Mouse (Mus musculus): ENCODE results near the gene Hoxa9.

Gene Hoxa9

DNA sequence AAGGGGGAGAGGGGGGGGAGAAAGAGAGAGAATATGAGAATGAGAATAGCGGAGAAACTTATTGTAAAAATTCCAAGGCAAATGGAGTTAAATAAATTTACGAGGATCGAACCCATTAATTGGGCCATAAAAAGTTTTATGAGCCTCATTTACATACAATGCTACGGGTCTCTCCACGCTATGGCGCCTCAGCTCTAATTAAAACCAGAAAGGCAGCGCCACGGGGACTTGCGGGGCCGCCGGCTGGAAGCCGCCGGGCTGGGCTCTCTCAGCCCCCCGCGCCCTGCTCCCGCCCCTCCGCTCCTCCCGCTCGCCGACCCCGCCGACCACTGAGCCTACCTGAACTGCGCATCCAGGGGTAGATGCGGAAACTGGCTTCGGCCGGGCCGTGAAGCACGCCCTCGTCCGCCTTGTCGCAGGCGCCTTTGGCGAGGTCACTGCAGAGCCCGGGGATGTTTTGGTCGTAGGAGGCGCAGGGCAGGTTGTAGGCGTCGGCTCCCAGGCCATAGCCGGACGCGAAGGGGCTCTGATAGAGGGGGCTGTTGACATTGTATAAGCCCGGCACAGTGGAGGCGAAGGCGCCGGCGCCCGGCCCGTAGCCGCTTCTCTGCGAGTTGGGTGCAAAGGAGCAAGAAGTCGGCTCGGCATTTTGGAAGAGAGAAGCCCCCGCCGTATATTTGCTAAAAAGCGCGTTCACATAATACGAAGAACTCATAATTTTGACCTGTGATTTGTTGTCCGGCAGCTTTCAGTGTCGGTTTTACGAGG is 14.0 kb downstream of the Hoxa9 start:
- DNase-seq (ENCODE audit: low spot score), result peak; percentile 48

DNA sequence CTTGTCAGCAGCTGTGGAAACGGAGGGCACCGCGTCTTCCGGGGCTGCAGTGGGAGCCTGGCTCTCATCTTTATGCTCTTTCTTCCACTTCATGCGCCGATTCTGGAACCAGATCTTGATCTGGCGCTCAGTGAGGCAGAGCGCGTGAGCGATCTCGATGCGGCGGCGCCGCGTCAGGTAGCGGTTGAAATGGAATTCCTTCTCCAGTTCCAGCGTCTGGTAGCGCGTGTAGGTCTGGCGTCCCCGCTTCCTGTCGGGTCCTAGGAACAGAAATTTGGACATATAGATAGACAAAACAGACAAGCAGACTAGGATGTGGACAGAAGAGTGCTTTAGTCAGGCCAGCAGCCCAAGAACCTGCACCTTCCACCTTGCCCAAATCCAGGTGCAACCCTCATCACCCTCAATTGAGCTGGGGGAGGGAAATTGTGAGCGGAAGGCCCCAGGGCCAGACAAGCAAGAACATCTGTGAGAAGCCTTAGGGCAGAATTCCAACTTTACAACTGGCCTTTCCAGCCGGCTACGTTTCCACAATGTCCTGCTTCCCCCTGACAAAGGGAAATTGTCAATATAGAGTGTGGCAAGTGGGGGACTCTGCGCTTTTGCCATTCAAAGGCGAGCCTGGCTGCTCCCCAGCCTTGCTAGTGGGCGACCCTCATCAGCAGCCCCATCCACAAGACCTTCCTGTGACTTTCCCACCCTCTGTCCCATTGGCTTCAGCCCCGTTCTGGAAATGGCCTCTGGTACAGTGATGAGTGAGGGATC is 14.9 kb downstream of the Hoxa9 start:
- DNase-seq (ENCODE audit: low spot score), result peak; percentile 28

DNA sequence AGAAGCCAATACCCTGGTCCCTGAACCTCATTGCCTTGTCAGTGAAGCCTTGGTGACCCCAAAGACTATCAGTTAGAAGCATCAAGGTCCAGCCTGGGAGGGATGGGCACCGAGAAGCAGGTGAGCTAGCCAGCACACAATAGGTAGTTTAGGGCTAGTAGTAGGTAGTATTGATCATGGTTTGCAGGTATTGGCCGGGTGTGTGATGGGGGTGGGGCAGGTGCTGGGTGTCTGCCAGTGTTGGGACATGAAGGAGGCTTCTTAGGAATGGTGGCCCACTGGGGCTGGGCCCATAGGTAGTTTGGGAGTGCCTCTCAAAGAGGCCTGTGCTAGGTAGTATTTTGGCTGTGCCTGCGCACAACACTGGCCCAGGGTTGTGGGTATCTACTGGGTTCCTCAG is 15.8 kb downstream of the Hoxa9 start:
- no peak for DNase-seq (ENCODE audit: low spot score)

DNA sequence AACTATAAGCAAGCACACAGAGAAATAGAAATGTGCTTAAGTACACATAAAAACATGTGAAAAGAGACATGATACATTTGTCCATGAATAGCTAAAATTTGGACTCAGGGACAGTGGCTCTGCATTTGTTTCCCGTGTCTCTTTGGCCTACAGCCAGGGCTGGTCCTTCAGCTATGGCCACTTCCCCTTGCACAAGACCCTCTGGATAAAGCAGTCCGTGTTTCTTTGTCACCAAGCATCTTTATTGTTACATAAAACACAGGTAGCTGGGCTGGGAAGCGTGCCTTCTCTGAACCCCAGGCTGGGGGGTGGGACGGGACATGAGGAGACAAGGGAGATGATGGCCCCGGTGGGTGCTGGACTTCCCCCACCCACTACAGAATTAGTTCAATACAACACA is 16.6 kb downstream of the Hoxa9 start:
- peak; percentile 8 for DNase-seq (ENCODE audit: low spot score)

DNA sequence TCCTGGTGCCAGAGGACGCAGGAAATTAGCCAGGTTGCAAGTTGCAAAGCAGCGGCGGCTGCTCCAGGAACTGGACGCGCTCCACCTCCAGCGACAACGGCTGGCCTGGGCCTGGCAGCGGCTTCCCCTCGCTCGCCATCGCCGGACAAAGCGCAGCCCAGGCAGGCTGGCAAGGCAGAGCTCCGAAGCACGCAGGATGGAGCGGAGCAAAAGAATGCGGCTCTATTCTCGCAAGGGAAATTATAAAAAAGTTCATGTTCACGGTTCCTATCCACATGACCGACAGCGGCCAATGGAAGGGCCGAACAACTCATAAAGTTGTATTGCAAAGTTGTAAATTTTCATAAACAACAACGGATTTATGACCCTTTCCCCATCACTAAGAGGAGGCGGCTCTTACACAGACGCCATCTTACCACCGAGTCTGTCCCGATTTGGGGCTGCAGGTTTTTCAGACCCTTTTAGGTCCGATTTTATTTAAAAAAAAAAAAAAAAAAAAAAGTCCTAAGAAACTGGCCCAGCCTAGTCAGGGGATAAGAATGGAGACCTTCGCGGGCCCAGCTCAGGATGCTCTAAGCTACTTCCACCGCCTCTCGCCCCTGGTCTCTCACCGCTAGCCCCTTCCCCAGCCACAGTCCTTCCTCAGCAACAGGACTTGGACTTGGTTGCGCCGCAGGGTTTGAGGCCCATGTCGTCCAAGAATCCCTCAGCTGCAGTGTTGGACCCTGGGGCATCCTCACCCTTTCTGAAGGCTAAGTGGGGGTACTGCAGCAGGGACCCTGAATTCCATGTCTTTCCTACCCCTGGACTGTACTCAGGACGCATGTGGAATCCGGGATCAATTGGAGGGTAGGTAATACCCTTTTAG is 17.5 kb downstream of the Hoxa9 start, which contains the start of the genes Hoxa3 and Gm28308:
Gene Hoxa3 (minus strand): TSS at position 218 of the 868 bp plus-strand sequence.
Gene Gm28308 (minus strand): TSS at position 221 of the 868 bp plus-strand sequence.
- DNase-seq (ENCODE audit: low spot score), result peak; percentile 61

DNA sequence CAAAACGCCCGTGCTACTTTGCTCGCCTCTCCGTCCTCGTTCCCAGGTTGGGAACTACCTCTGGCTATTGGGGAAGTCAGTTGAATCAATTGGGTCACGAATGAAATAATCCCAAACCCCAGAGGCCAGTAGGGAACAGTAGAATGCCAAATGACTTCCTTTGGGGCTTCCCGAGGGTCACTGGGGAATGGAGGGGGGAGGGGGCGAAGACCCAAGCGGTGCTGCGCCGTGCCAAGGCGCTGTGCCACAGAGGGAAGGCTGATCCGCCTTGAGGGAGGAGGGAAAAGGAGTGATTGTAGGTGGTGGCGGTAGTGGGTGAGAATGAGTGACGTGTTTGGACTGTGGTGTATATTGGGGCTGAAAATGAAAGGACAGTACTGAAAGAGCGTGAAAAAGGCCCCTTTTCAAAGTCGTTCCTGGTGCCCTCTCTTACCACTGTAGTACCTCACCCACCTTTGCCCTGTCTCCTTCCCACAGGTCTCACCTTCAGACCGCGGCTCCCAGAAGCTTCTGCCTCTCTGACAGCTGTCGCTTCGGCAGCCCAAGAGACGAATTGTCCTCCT is 18.3 kb downstream of the Hoxa9 start:
- DNase-seq (ENCODE audit: low spot score), result no peak

DNA sequence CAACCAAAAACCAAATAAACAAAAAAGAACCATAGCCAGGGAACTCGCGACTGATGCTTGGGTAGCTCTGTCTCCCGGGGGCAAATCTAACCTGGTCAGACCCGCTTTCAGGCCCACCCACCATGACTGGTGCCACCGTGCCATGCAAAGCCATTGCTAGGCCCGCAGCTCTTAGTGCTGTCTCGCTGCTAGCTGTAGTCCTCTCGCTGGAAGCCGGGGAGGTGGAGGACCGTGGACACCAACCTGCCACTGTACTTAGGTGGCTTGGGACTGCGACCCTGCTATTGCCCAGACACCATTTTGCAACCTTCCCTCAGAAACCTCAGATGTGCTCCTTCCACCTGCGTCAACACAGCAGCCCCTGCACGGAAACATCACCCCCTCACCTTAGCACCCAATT is 18.9 kb downstream of the Hoxa9 start:
- DNase-seq (ENCODE audit: low spot score), result peak; percentile 31

DNA sequence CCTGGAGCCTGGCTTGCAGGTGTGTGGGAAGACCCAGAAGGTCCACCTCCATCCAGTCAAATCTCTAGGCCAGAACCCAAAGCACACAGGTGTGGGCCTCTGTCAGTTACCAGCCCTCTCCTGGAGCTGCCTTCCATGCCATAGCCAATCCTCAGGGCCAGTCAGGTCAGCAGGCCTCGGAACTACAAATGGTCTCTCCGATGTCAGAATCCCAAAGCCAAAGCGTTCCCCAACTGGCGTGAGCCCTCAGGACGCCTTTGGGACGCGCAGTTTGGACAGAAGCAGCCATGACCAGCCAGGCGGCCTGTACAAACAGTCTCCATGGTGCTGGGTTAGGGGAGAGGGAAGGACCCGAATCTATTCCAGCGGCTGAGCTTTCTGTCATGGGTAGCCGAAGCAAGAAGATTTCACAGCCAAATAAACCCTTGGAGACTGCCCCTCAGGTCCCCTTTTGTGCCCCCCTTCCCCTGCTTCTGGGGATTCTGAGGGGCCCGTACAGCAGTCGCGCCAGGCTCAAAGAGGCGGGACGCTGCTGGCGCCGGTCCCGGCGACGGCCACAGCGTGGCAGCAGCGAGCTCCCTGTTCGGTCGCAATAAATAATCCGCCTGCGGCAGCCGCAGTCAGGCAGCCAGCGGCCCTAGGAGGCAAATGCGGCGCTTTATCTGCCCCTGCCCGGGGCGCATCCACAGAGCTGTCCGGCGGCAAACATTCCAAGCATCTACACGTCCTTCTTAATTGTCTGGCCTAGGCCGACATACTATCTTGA is 19.5 kb downstream of the Hoxa9 start:
- peak; percentile 82 for DNase-seq (ENCODE audit: low spot score)

DNA sequence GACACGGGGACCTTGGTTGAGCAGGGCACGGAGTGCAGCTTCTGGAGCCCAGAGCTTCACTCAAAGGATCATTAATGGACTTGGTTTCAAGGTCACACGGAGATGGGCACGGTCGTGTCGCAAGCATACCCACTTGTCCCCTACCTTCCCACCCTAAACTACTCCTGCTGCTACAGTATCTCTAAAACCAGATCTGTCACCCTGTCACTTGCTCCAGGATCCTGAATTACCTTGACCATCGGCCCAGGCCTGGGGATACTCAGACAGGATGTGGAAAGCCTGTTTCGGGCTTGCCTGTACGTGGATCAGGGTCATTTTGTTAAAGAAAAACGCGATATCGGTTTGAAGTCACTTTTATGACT is 21.2 kb downstream of the Hoxa9 start:
- no peak for DNase-seq (ENCODE audit: low spot score)

DNA sequence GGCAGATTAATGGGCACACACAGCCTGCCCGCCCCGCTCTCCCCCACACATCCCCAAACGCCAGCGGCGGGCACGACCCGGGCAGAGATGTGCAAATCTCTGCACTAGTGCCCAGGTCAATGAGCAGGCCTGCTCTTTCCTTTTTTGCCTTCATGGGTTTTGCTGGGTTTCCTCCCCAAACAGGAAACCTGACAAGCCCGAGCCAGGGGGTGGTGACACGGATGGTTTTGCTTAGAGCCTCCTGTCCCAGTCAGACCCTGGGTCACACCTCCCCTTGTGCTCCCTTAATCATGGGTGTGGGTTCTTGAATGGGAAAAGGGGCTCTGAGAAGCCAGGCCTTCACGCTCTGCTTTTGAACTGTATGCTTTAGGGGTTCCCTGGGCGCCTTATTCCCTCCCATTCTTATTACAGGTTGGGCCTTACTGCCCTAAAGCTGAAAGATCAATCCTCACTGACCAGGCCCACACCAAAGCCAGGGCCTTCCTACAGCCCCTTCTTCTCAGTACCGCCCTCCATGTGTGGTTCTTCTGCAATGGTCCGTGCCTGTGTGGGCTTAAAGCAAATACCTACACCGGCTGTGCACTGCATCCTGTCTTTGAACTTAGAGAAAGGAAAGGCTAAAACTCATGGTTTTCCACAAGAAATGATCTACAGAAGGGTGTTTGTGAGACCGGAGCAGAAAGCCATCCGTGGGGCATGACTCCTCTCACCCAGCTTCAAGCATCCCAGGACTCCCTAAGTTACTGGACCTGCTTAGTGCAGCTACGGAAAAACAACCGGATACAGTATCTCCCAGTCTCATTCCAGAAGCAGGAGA is 21.8 kb downstream of the Hoxa9 start:
- no peak for DNase-seq (ENCODE audit: low spot score)

DNA sequence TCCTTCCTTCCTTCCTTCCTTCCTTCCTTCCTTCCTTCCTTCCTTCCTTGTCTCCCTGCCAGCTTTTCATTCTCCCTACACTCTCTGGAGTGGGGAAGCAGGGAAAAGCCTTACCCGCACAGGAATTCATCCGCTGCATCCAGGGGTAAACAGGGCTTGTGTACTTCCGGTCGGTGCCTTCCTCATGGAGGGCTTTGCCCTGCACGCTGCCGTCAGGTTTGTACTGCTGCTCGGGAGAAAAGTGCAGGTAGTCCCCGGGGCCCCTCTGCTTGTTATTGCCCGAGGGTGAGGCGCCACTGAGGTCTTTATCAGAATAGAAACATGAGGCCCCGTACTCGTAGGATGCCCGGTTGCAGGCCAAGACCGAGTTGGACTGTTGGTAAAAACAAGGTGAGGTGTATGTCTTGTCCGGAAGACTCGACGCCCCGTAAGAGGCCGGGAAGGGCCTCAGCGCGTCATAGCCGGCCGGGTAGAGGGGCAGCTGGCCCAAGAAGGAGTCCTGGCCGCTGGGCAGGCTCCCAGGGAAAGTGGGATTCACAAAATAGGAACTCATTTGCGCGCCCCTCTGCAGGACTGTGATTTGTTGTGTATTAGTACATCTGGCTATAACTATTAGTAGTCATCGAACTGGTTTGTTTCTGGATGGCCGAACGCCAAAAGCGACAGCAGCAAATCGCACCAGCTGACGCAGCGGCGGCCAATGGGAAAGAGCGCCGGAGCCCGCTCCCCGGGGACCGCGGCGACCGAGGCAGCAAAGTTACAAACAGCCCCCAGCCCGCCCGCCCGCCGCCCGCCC is 22.6 kb downstream of the Hoxa9 start, which contains the start of gene Hoxa6:
Gene Hoxa6 (minus strand): TSS at position 651 of the 796 bp plus-strand sequence.
- peak; percentile 55 for DNase-seq (ENCODE audit: low spot score)

DNA sequence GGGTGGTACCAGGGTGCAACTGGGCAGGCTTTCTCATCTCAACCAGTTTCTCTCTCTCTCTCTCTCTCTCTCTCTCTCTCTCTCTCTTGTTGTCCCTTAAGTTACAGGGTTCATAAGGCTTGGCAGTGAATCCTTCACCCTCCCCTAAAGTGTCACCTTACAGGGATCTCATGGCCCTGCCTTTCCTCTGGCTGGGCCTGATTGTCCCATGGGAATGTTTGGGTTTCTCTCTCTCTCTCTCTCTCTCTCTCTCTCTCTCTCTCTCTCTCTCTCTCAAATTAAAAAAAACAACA is 23.3 kb downstream of the Hoxa9 start:
- DNase-seq (ENCODE audit: low spot score), result no peak

DNA sequence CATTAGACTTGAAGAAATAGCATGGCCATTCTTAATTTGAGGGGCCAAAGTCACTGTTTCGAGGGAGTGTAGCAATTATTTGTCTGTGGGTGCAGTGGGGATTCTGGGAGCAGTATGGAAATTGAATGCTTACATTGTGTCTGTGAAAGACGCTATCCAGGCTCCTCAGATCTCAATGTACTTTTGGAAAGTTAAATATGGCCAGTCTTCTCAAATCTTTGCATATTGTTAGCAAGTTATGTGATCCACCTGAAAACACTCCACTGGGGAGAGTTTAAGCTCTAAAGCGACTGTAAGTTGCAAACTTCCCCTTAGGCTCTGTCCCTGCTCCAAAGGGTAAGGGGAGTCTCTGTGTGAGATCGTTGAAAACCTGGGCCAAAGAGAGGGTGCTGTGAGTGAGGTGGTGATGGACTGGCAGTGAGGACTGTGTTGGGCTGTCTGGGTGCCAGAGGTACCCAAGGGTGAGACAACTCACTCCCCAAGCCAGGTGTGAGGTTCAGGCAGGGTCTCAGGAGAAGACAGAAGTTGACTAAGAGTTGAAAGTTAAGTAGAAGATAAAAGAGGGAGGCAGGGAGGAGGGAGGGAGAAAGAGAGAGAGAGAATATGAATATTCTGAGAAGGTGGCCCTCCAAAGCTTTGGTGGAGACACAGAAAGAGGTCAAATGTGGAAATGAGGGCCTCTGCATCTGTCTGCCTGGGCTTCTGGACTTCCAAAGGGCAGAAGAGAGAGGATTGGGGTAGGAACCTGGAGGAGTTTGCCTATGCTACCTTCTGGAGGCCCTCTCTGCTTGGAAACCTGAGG is 23.8 kb downstream of the Hoxa9 start:
- no peak for DNase-seq (ENCODE audit: low spot score)

DNA sequence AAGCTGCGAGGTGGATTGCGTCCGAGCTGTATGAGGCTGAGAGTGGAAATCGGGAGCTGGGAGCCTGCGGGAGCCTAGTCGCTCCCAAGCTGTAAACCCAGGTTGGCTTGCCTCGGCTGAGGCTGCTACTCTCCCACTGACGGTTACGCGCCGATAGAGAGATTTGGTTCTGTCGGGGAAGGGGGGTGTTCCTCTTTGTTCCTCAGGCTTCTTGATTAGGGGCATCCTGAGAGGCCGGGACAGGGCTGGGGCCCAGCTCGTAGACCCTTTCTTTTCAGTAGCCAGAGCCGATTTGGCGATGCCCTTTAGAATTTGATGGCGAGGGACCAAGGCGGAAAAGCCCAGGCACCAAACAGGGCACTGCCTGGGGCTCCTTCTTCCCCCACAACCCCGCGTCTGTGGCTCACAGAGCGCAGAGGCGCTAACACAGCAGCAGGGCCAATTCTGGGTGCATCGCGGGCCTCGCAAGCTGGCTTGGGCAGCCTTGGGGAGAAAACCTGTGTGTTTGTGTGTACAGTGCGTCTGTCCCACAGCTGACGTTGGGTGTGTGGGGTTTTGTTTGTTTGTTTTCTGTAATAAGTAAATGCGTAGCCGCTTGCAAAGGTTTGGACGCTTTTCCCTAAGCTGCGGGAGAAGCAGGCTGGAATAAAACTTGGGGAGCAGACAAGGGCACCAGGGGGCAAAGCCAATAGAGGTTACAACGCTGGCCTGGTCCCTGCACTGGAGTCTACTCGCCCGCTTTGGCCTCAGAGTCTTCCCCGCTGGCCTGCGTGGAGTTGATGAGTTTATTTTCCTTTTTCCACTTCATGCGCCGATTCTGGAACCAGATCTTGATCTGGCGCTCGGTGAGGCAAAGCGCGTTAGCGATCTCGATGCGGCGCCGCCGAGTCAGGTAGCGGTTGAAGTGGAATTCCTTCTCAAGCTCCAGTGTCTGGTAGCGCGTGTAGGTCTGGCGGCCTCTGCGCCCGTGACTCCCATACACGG is 25.0 kb downstream of the Hoxa9 start:
- no peak for DNase-seq (ENCODE audit: low spot score)

DNA sequence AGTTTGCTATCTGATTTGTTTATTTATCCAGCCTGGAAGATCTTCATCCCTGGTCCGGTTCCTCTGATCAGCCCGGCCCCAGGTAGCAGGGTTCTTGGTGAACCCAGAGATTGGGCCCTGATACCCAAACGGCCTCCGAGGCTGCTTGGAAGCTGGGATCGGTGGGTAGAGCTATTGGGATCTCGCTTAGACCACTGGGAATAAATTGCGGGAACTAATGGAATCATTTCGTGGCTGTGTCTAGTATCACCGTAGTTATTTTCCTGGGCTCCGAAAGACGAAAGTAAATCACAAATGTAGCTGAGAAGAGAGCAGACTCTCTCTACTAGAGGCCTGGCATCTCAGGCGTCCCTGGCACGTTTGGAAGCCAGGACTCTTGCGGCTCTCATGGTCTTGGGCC is 25.7 kb downstream of the Hoxa9 start:
- DNase-seq (ENCODE audit: low spot score), result no peak

DNA sequence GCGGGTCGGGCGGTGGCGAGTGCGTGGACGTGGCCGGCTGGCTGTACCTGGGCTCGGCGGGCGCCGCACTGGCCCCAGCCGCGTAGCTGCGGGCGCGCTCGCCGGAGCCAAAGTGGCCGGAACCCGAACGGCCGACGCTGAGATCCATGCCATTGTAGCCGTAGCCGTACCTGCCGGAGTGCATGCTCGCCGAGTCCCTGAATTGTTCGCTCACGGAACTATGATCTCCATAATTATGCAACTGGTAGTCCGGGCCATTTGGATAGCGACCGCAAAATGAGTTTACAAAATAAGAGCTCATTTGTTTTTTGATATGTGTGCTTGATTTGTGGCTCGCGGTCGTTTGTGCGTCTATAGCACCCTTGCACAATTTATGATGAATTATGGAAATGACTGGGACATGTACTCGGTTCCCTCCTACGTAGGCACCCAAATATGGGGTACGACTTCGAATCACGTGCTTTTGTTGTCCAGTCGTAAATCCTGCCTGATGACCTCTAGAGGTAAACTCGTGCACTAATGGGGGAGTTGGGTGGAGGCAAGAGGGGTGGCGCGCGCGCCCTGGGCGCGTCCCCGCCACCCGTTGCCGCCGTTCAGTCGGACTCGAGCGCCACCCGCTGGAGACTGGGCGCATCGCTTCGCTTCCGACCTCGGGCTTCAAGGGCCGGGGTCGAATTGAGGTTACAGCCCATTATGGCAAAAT is 26.7 kb downstream of the Hoxa9 start, which contains the start of gene Hoxa5:
Gene Hoxa5 (minus strand): TSS at position 538 of the 703 bp plus-strand sequence.
- peak; percentile 80 for DNase-seq (ENCODE audit: low spot score)

All from urinary bladder, postnatal 25 days (tissue).